Mouse (Mus musculus) neural tube, embryonic 11.5 days (tissue): ENCODE data around the gene Cct4. TPM values are rescaled to one million over a fixed set of nuclear protein-coding genes. Genes with fewer than 3 reads are reported as not detected.

Experiments
- ATAC-seq: fragments of 200-750 bp; cut with Nextera tagmentation; 2 replicates; pipeline ENCODE4 v1.8.0; 2017; ENCODE audit warnings: moderate number of reproducible peaks, mild to moderate bottlenecking, moderate TSS enrichment, moderate library complexity; ENCODE audit not compliant: insufficient read depth, low FRiP score, low TSS enrichment
- DNase-seq: peaks from one replicate; pipeline ENCODE4 v3.0.0-alpha.2; 2015; ENCODE audit warnings: low spot score
- H3K27ac ChIP-seq: fragments of 300-500 bp; sonication (generic); 2 replicates; pipeline ENCODE4 v1.5.1; 2014; ENCODE audit warnings: low read depth, mild to moderate bottlenecking, low read length
- H3K27me3 ChIP-seq: fragments of 300-500 bp; sonication (generic); 2 replicates; pipeline ENCODE4 v1.6.1; 2014; ENCODE audit warnings: mild to moderate bottlenecking, low read length, mixed read lengths; ENCODE audit not compliant: control insufficient read depth, insufficient read depth
- H3K36me3 ChIP-seq: fragments of 300-500 bp; sonication (generic); 2 replicates; pipeline ENCODE4 v1.6.1; 2014; ENCODE audit warnings: mild to moderate bottlenecking, low read length, moderate library complexity, mixed read lengths; ENCODE audit not compliant: control insufficient read depth, insufficient read depth
- H3K4me1 ChIP-seq: fragments of 300-500 bp; sonication (generic); 2 replicates; pipeline ENCODE4 v1.6.1; 2014; ENCODE audit warnings: low read length, mixed read lengths; ENCODE audit not compliant: control insufficient read depth, insufficient read depth
- H3K4me2 ChIP-seq: fragments of 300-500 bp; sonication (generic); 2 replicates; pipeline ENCODE4 v1.6.1; 2014; ENCODE audit warnings: low read depth, mild to moderate bottlenecking, moderate library complexity
- H3K4me3 ChIP-seq: fragments of 300-500 bp; sonication (generic); 2 replicates; pipeline ENCODE4 v1.5.1; 2014; ENCODE audit warnings: low read depth, low read length
- H3K9ac ChIP-seq: fragments of 300-500 bp; sonication (generic); 2 replicates; pipeline ENCODE4 v1.6.1; 2014; ENCODE audit warnings: mild to moderate bottlenecking, low read length
- H3K9me3 ChIP-seq: fragments of 300-500 bp; sonication (generic); 2 replicates; pipeline ENCODE4 v1.6.1; 2016; ENCODE audit warnings: low read length; ENCODE audit not compliant: control insufficient read depth
- WGBS: fragments of 180-500 bp; shearing (Covaris S2); extraction: QIAGEN DNeasy Blood & Tissue Kit; methylation state at CpG from one replicate; pipeline ENCODE4 v1.1.7; 2014; 5-methylcytosine and 5-hydroxymethylcytosine counted together
- polyA plus RNA-seq: library from polyadenylated mRNA; unstranded; fragments of >200 nt; fragmentation: Nextera tagmentation; extraction: Ambion mirVana; gene quantifications from 2 replicates; pipeline ENCODE4 v1.2.1, GENCODE M21; 2014

Gene Cct4
- polyA plus RNA-seq, 1 experiment from 2014 or later, result 435 TPM

DNA sequence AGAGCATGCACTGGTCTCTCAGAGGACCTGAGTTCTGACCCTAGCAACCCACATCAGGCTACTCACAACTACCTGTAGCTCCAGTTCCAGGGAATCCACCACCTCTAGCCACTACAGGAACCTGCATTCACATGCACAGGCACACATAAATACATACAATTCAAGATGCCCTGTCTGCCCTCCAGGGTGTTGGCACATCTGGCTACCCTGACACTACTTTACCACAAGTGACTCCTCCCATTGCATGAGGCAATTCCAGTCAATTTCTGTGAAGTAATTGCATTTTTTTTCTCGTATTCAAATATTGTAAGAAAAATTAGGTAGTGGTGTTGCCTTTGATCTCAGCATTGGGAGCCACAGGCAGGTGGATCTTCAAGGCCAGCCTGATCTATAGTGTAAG, 11.1 kb upstream of the Cct4 start:
- ATAC-seq (no peak), DNase-seq (no peak)
- peaks cover 6% of the 10 kb centered on the region for H3K4me1 ChIP-seq
- H3K9ac ChIP-seq, result no peak overlapping the region
- no peaks in the 10 kb centered on the region for H3K9me3 ChIP-seq
- 79% methylated on average over 1 of the region's 1 CpGs for WGBS
- no peaks in the 10 kb centered on the region for H3K36me3 ChIP-seq
- no peaks in the 10 kb centered on the region for H3K27me3 ChIP-seq
- no peak overlapping the region for H3K27ac ChIP-seq
- no peak overlapping the region for H3K4me3 ChIP-seq
- H3K4me2 ChIP-seq, result no peak overlapping the region

DNA sequence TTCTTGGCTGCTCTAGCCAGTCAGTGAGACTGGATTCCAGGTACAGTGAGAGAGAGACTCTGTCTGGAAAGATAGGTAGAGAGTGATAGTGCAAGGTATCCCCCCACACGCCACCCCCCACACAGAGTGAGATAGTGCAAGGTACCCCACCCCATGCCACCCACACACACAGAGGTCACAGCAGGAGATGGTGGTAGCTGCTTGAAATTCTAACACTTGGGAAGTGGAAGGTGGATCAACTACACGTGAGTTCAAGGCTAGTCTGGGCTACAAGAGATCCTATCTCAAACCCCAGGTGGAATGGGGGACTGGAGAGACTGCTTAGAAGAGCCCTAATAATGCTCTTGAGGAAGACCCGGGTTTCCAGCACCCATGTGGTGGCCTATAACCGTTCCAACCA, 9.3 kb upstream of the Cct4 start:
- Histone ChIP-seq H3K36me3 (no peaks in the 10 kb centered on the region), H3K4me2 (peak overlapping the region; percentile 88), H3K9ac (no peak overlapping the region; the same call in 1 of the 2 replicates), H3K4me1 (peaks cover 6% of the 10 kb centered on the region), H3K27ac (no peak overlapping the region), H3K4me3 (peak overlapping the region; percentile 67), H3K27me3 (no peaks in the 10 kb centered on the region), H3K9me3 (no peaks in the 10 kb centered on the region)
- WGBS, result 44% methylated on average over 4 of the region's 4 CpGs
- ATAC-seq, result no peak
- no peak for DNase-seq

DNA sequence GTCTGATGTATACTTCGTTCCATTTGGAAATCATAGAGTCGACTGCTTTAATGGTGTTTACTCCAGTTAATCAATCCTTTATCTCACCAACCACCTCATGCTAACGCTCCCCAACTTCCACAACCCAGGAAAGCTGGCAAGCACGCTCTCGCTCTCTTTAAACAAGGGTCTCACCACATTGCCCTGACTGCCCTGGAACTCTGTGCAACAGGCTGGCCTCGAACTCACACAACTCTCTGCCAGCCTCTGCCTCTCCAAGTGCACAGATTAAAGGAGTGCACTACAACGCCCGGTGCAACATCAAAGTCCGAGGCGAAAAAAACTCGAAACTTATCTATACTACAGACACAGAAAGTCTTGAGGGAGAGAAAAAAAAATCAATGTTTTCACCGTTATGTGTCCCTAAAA, 8.8 kb upstream of the Cct4 start:
- Histone ChIP-seq H3K4me2 (peak overlapping the region; percentile 88), H3K4me3 (peak overlapping the region; percentile 67), H3K36me3 (no peaks in the 10 kb centered on the region), H3K9ac (peak overlapping the region; percentile 80), H3K9me3 (no peaks in the 10 kb centered on the region), H3K4me1 (peaks cover 6% of the 10 kb centered on the region), H3K27me3 (no peaks in the 10 kb centered on the region), H3K27ac (peak overlapping the region; percentile 84)
- no peak for DNase-seq
- 3% methylated on average over 12 of the region's 12 CpGs for WGBS
- ATAC-seq, result peak; percentile 50

DNA sequence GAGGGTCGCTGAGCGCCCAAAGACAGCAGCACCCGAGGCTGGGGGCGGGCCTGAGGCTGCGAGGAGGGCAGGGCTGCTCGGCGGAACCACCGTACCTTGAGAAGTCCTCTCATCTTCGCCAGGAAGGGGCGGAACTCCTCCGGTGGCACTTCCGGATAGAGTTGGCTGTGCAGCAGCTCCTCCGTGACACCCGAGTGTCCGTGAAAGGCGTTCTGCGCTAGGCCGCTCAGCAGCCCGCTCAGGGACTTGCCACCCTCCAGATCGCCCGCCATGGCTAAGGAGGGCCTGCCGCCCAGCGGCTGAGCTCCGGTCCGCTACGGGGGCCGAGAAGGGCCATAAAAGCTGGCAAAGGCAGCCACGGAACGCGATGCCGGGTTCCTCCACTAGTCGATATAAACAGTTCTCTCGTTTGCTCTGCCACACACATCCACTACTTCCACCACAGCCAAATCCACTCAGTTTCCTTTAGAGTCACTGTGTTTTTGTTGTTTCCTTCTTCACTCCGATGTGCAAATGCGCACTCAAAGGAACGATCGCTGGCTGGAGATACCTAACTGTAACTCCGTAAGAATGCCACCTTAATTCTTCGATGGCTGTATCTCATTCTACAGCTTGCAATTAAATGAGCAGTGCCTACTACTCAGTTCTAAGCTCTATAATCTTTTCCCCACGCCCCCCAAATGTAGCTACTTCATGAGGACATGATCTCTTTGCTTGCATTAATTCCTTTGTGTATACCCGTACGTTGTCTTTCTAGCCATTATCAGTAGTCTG, 8.1 kb upstream of the Cct4 start, which contains the start of the genes Gm28048 and Commd1:
TSS of gene Gm28048 (minus strand) at position 107 of the 774 bp plus-strand sequence.
TSS of gene Commd1 (minus strand) at position 399 of the 774 bp plus-strand sequence.
- ATAC-seq (peak; percentile 91), DNase-seq (peak; percentile 95)
- WGBS, result 4% methylated on average over 42 of the region's 42 CpGs
- Histone ChIP-seq H3K36me3 (no peaks in the 10 kb centered on the region), H3K9me3 (no peaks in the 10 kb centered on the region), H3K9ac (peak within 1 kb of the TSS; percentile 80), H3K4me1 (peaks cover 6% of the 10 kb centered on the region), H3K4me2 (peak within 1 kb of the TSS; percentile 88), H3K27me3 (no peaks in the 10 kb centered on the region), H3K4me3 (peak within 1 kb of the TSS; percentile 67), H3K27ac (peak within 1 kb of the TSS; percentile 84)

DNA sequence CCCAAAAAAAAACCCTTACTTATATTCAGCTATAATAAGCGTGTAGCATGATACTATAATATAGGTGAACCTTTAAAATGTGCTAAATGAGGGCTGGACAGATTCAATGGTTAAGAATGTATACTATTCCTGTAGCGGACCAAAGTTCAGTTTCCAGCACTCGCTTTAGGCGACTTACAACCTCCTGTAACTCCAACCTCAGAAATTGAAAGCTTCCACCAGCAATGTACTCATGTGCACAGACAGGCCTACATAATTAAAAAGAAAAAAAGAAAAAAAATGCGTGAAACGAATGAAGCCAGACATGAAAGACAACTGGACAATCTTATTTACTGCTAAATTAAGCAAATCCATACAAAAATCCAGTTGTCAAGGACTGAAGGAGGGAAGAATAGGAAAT, 7.5 kb upstream of the Cct4 start:
- Histone ChIP-seq H3K4me3 (no peak overlapping the region), H3K27ac (no peak overlapping the region), H3K27me3 (no peaks in the 10 kb centered on the region), H3K4me2 (no peak overlapping the region; the same call in 1 of the 2 replicates), H3K4me1 (peaks cover 6% of the 10 kb centered on the region), H3K36me3 (no peaks in the 10 kb centered on the region), H3K9me3 (no peaks in the 10 kb centered on the region), H3K9ac (no peak overlapping the region)
- 77% methylated on average over 6 of the region's 6 CpGs for WGBS
- no peak for DNase-seq
- ATAC-seq, result no peak

DNA sequence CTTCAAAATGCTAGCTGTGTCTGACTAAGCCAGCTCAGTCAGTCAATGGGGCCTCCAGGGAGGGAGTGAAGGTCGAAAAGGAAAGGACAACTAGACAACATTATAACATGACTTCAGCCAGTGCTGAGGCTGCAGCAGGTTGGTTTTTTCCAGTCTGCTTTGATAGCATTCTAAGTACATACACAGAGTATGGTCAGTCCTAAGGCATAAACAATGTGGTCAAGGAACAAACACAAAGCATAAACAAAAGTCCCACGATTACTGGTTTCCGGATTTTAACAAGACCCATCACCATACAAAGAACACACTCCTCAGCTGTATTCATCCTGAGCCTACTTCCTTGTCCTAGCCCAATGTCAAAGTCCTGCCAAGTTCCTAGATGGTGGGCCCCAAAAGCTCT, 4.8 kb upstream of the Cct4 start:
- ATAC-seq (no peak), DNase-seq (no peak)
- H3K36me3 ChIP-seq, result no peaks in the 10 kb centered on the region
- H3K27ac ChIP-seq, result no peak overlapping the region
- no peak overlapping the region for H3K4me3 ChIP-seq
- H3K9ac ChIP-seq, result no peak overlapping the region
- H3K9me3 ChIP-seq, result no peaks in the 10 kb centered on the region
- H3K4me2 ChIP-seq, result no peak overlapping the region
- H3K4me1 ChIP-seq, result peaks cover 6% of the 10 kb centered on the region
- H3K27me3 ChIP-seq, result no peaks in the 10 kb centered on the region
- WGBS, result 86% methylated on average over 3 of the region's 3 CpGs

DNA sequence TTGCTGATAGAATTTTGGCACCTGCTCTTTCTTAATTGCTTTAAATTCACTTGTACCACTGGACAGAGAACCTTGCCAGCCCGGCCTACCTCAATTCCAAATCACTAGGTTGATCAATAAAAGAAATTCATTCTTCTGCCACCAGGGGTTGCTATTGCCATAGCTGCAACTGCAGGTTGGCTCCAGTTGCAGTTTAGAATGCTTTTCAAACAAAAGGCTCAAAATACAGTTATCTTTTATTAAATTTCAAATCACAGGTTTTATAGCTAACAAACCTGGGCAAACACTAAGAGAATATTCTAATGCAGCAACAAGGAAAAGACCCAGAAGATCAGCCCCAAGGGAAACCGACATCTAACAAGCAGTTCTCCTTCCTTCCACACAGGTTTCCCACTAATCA, 3.0 kb upstream of the Cct4 start:
- H3K27me3 ChIP-seq, result no peaks in the 10 kb centered on the region
- H3K4me2 ChIP-seq, result no peak overlapping the region
- peaks cover 10% of the 10 kb centered on the region for H3K4me1 ChIP-seq
- no peak overlapping the region for H3K4me3 ChIP-seq
- DNase-seq (peak; percentile 40), ATAC-seq (no peak)
- H3K9ac ChIP-seq, result no peak overlapping the region
- H3K27ac ChIP-seq, result no peak overlapping the region
- H3K36me3 ChIP-seq, result no peaks in the 10 kb centered on the region
- no peaks in the 10 kb centered on the region for H3K9me3 ChIP-seq
- 55% methylated on average over 2 of the region's 2 CpGs for WGBS

DNA sequence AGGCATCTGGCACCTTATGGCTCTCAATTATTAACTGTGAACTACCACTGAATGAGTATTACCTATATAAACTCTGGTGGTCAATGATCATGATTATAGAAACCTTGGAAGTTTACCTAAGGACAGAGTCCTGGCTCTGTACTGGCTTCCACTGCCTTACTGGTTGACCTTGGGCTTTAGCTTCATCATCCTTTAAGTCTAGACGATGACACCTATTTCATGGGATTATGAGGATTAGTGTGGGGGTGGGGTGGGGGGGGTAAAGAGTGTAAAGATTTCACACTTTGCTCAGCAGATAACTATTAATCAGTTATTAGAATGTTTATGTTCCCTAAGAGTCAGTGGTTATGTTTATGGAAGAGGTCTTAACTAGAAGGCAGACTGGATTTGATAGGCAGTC, 533 bp upstream of the Cct4 start:
- Histone ChIP-seq H3K27me3 (no peaks in the 10 kb centered on the region), H3K27ac (peak overlapping the region; percentile 90), H3K36me3 (peaks cover 3% of the 10 kb centered on the region; the same call in 1 of the 2 replicates), H3K9ac (peak overlapping the region; percentile 94), H3K4me3 (peak overlapping the region; percentile 93), H3K4me1 (peaks cover 10% of the 10 kb centered on the region), H3K9me3 (no peaks in the 10 kb centered on the region), H3K4me2 (peak overlapping the region; percentile 93)
- WGBS, result 58% methylated on average over 1 of the region's 1 CpGs
- peak; percentile 10; the same call in 1 of the 2 replicates for ATAC-seq
- no peak for DNase-seq
